Mouse (Mus musculus): Measurements from ENCODE around the gene Smyd3. TPM values are rescaled to one million over a fixed set of nuclear protein-coding genes. Genes with fewer than 3 reads are reported as not detected.

Gene Smyd3
- polyA plus RNA-seq, 1 experiment: 40.2 TPM

- no peak for TF ChIP-seq POLR2A (IDR thresholded peaks at IDR 0.05; ENCODE audit: insufficient read depth, low read length)
- TF ChIP-seq EP300 (IDR thresholded peaks at IDR 0.05; ENCODE audit: insufficient read depth, low read depth, low read length): no peak
- TF ChIP-seq CTCF (IDR thresholded peaks at IDR 0.05; ENCODE audit: low read depth, low read length): no peak
- Histone ChIP-seq H3K36me3 (ENCODE audit: control insufficient read depth, insufficient read depth, low read length, poor library complexity, severe bottlenecking) (no peaks in the 10 kb centered on the region), H3K4me1 (ENCODE audit: control insufficient read depth, insufficient read depth, low read length) (no peaks in the 10 kb centered on the region), H3K27ac (ENCODE audit: insufficient read depth, low read length) (no peak overlapping the region), H3K27me3 (ENCODE audit: control insufficient read depth, insufficient read depth, low read length, poor library complexity, severe bottlenecking) (no peaks in the 10 kb centered on the region; the same call in 1 of the 2 replicates), H3K9me3 (replicated peaks; ENCODE audit: control insufficient read depth, insufficient read depth, low read length, poor library complexity, severe bottlenecking) (no peaks in the 10 kb centered on the region), H3K4me3 (ENCODE audit: low read depth, low read length) (no peak overlapping the region), H3K9ac (ENCODE audit: low read depth, poor library complexity, severe bottlenecking) (no peak overlapping the region)
Measured at GRCm38 (mm10) chr1:179345318-179345925, 172.4 kb downstream of the Smyd3 start.

GRCm38 (mm10) chr1:179343426-179343825, 174.4 kb downstream of the Smyd3 start:
- Histone ChIP-seq H3K36me3 (ENCODE audit: control insufficient read depth, insufficient read depth, low read length, poor library complexity, severe bottlenecking) (no peaks in the 10 kb centered on the region), H3K9me3 (replicated peaks; ENCODE audit: control insufficient read depth, insufficient read depth, low read length, poor library complexity, severe bottlenecking) (no peaks in the 10 kb centered on the region), H3K4me3 (ENCODE audit: low read depth, low read length) (no peak overlapping the region), H3K4me1 (ENCODE audit: control insufficient read depth, insufficient read depth, low read length) (no peaks in the 10 kb centered on the region), H3K9ac (ENCODE audit: low read depth, poor library complexity, severe bottlenecking) (no peak overlapping the region), H3K27me3 (ENCODE audit: control insufficient read depth, insufficient read depth, low read length, poor library complexity, severe bottlenecking) (no peaks in the 10 kb centered on the region), H3K27ac (ENCODE audit: insufficient read depth, low read length) (no peak overlapping the region)
- TF ChIP-seq EP300 (IDR thresholded peaks at IDR 0.05; ENCODE audit: insufficient read depth, low read depth, low read length): no peak
- no peak for TF ChIP-seq POLR2A (IDR thresholded peaks at IDR 0.05; ENCODE audit: insufficient read depth, low read length)
- TF ChIP-seq CTCF (IDR thresholded peaks at IDR 0.05; ENCODE audit: low read depth, low read length): no peak

DNA sequence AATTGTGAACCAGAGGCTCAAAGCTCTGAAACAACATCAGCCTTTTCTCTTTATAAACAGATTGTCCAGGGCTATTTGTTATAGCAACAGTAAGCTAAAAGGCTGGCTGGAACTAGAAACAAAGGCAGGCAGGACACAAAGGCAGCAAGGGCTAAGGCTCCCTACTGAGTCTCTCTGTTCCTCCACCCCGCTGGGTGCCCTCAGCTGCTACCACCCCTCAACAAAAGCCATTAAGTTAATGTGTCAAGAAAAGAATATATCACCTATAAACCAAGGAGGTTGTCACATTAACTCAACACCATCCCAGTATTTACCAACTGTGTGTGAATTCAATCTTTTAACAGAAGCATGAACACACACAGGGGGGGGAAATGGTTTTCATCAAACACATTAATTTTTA, 176.3 kb downstream of the Smyd3 start:
- Histone ChIP-seq H3K9ac (ENCODE audit: low read depth, poor library complexity, severe bottlenecking) (no peak overlapping the region), H3K4me1 (ENCODE audit: control insufficient read depth, insufficient read depth, low read length) (no peaks in the 10 kb centered on the region), H3K9me3 (replicated peaks; ENCODE audit: control insufficient read depth, insufficient read depth, low read length, poor library complexity, severe bottlenecking) (no peaks in the 10 kb centered on the region), H3K27me3 (ENCODE audit: control insufficient read depth, insufficient read depth, low read length, poor library complexity, severe bottlenecking) (no peaks in the 10 kb centered on the region), H3K4me3 (ENCODE audit: low read depth, low read length) (no peak overlapping the region), H3K27ac (ENCODE audit: insufficient read depth, low read length) (no peak overlapping the region), H3K36me3 (ENCODE audit: control insufficient read depth, insufficient read depth, low read length, poor library complexity, severe bottlenecking) (no peaks in the 10 kb centered on the region)
- TF ChIP-seq POLR2A (IDR thresholded peaks at IDR 0.05; ENCODE audit: insufficient read depth, low read length) (no peak), EP300 (IDR thresholded peaks at IDR 0.05; ENCODE audit: insufficient read depth, low read depth, low read length) (no peak), CTCF (IDR thresholded peaks at IDR 0.05; ENCODE audit: low read depth, low read length) (no peak)

DNA sequence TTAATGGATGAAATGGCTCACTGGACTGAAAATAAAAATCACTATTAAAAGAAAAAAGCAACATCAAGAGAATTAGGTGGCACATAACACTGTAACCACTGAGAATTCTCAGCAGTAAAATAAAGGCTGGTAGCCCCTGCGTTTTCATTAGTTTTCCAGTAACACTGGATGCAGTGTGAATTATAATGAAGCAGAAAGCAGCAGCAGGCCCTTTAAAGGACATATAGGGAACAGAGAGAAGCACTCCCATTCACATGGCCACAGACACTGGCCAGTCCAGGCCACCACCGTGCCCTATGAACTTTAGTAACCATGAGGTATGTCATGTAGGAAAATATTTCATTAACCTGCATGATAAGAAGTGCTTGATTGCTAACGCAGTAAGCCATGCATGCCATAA, 178.8 kb downstream of the Smyd3 start:
- TF ChIP-seq POLR2A (IDR thresholded peaks at IDR 0.05; ENCODE audit: insufficient read depth, low read length) (no peak), EP300 (IDR thresholded peaks at IDR 0.05; ENCODE audit: insufficient read depth, low read depth, low read length) (no peak), CTCF (IDR thresholded peaks at IDR 0.05; ENCODE audit: low read depth, low read length) (no peak)
- Histone ChIP-seq H3K9me3 (replicated peaks; ENCODE audit: control insufficient read depth, insufficient read depth, low read length, poor library complexity, severe bottlenecking) (no peaks in the 10 kb centered on the region), H3K9ac (ENCODE audit: low read depth, poor library complexity, severe bottlenecking) (no peak overlapping the region), H3K4me1 (ENCODE audit: control insufficient read depth, insufficient read depth, low read length) (no peaks in the 10 kb centered on the region), H3K4me3 (ENCODE audit: low read depth, low read length) (no peak overlapping the region), H3K27ac (ENCODE audit: insufficient read depth, low read length) (no peak overlapping the region), H3K36me3 (ENCODE audit: control insufficient read depth, insufficient read depth, low read length, poor library complexity, severe bottlenecking) (no peaks in the 10 kb centered on the region), H3K27me3 (ENCODE audit: control insufficient read depth, insufficient read depth, low read length, poor library complexity, severe bottlenecking) (no peaks in the 10 kb centered on the region)

- TF ChIP-seq POLR2A (IDR thresholded peaks at IDR 0.05; ENCODE audit: insufficient read depth, low read length): no peak
- no peak for TF ChIP-seq EP300 (IDR thresholded peaks at IDR 0.05; ENCODE audit: insufficient read depth, low read depth, low read length)
- Histone ChIP-seq H3K36me3 (ENCODE audit: control insufficient read depth, insufficient read depth, low read length, poor library complexity, severe bottlenecking) (no peaks in the 10 kb centered on the region), H3K27ac (ENCODE audit: insufficient read depth, low read length) (no peak overlapping the region), H3K9ac (ENCODE audit: low read depth, poor library complexity, severe bottlenecking) (no peak overlapping the region), H3K4me1 (ENCODE audit: control insufficient read depth, insufficient read depth, low read length) (no peaks in the 10 kb centered on the region), H3K27me3 (ENCODE audit: control insufficient read depth, insufficient read depth, low read length, poor library complexity, severe bottlenecking) (no peaks in the 10 kb centered on the region), H3K9me3 (replicated peaks; ENCODE audit: control insufficient read depth, insufficient read depth, low read length, poor library complexity, severe bottlenecking) (no peaks in the 10 kb centered on the region), H3K4me3 (ENCODE audit: low read depth, low read length) (no peak overlapping the region)
Measured at GRCm38 (mm10) chr1:179337529-179337928, 180.3 kb downstream of the Smyd3 start.

- no peaks in the 10 kb centered on the region for H3K36me3 ChIP-seq (ENCODE audit: control insufficient read depth, insufficient read depth, low read length, poor library complexity, severe bottlenecking)
- no peak for TF ChIP-seq EP300 (IDR thresholded peaks at IDR 0.05; ENCODE audit: insufficient read depth, low read depth, low read length)
- TF ChIP-seq POLR2A (IDR thresholded peaks at IDR 0.05; ENCODE audit: insufficient read depth, low read length): no peak
- TF ChIP-seq CTCF (IDR thresholded peaks at IDR 0.05; ENCODE audit: low read depth, low read length): no peak
- H3K9me3 ChIP-seq (replicated peaks; ENCODE audit: control insufficient read depth, insufficient read depth, low read length, poor library complexity, severe bottlenecking): no peaks in the 10 kb centered on the region
- no peak overlapping the region for H3K27ac ChIP-seq (ENCODE audit: insufficient read depth, low read length)
- no peaks in the 10 kb centered on the region for H3K4me1 ChIP-seq (ENCODE audit: control insufficient read depth, insufficient read depth, low read length)
- H3K27me3 ChIP-seq (ENCODE audit: control insufficient read depth, insufficient read depth, low read length, poor library complexity, severe bottlenecking): no peaks in the 10 kb centered on the region
- no peak overlapping the region for H3K4me3 ChIP-seq (ENCODE audit: low read depth, low read length)
- H3K9ac ChIP-seq (ENCODE audit: low read depth, poor library complexity, severe bottlenecking): no peak overlapping the region
Measured at GRCm38 (mm10) chr1:179326965-179327308, 190.9 kb downstream of the Smyd3 start.
